ENCODE assay signal across 10 mouse cellular contexts in the genomic region with DNA sequence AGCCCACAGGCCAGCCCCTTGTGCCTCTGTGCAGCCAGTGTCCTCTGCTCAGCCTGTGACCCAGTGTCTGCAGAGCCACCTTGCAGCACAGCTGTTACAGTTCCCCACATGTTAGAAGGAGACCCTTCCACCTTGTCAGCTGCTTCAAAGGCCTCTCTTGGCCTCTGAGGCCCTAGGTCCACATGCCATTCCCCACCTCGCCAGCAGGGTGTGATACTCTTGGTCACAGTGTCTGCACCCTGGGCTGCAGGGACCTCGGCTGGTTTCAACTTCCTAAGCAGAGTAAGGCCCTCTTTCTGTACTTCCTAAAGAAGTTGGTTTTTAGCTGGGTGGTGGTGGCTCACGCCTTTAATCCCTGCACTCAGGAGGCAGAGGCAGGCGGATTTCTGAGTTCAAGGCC. TPM values are rescaled to one million over a fixed set of nuclear protein-coding genes. Genes with fewer than 3 reads are reported as not detected.
A peak's percentile ranks its signal among the peaks of the same experiment; 100 is the strongest.
DNase-seq lines count a peak whose midpoint lies in the region; ATAC-seq and TF ChIP-seq lines count a peak whose summit lies in the region.
"Had no signal": no experiment of that assay in that cellular context is flagged by ENCODE, and none has a peak within 500 bp of the region (broad histone marks: within the 10 kb centered on the region; RNA-seq: fewer than 3 reads in every experiment).

No protein-coding gene starts in this region.

- H3K27me3 ChIP-seq in liver, embryonic 11.5 days (replicated peaks; ENCODE audit: control insufficient read depth, insufficient read depth, low read length) = no peaks in the 10 kb centered on the region

- intact Hi-C loops in gastrocnemius, adult 2 months (cut with DNase I) = loop anchor here (10.0 kb wide), 1 partner anchor 204 kb away; no protein-coding TSS in a partner anchor
- intact Hi-C loops in left cerebral cortex, postnatal 25 days (cut with DNase I) = no loop called here

- peak; percentile 59 for TF ChIP-seq CTCF in gastrocnemius, adult 2 months (IDR thresholded peaks at IDR 0.05)

- no peak overlapping the region for H3K27ac ChIP-seq in gastrocnemius, adult 2 months
- no peak overlapping the region for H3K27ac ChIP-seq in liver, embryonic 11.5 days (ENCODE audit: low read depth, low read length)

- peak; percentile 51 for DNase-seq in gastrocnemius, adult 2 months
- no peak for DNase-seq in gastrocnemius, adult 18-20 months (ENCODE audit: low spot score)
- peak; percentile 80 for DNase-seq in A20 (ENCODE audit: low read depth, low spot score)
- peak; percentile 47 to 60 for DNase-seq in adrenal gland, postnatal 36 days
- no peak for DNase-seq in liver, embryonic 11.5 days (ENCODE audit: low spot score)
- DNase-seq in spleen, adult 12 weeks (ENCODE audit: low spot score) = peak; percentile 31
- no peak for DNase-seq in left cerebral cortex, postnatal 25 days (ENCODE audit: low spot score in 2 of 2)
- DNase-seq in cerebellum, postnatal 36 days = no peak

- H3K4me3 ChIP-seq in gastrocnemius, adult 2 months = no peak overlapping the region
- no peak overlapping the region for H3K4me3 ChIP-seq in liver, embryonic 11.5 days (ENCODE audit: low read depth, low read length)

- ATAC-seq in liver, embryonic 11.5 days (replicated peaks; ENCODE audit: low FRiP score) = peak; percentile 44; the same call in 1 of the 2 replicates

- H3K4me1 ChIP-seq in liver, embryonic 11.5 days (replicated peaks; ENCODE audit: control insufficient read depth, insufficient read depth, low read length) = peaks cover 23% of the 10 kb centered on the region

- 38% methylated on average over 4 of the region's 4 CpGs for WGBS in liver, embryonic 11.5 days

- H3K36me3 ChIP-seq in liver, embryonic 11.5 days (ENCODE audit: control insufficient read depth, insufficient read depth, low read length) = no peaks in the 10 kb centered on the region

- no peaks in the 10 kb centered on the region for H3K9me3 ChIP-seq in liver, embryonic 11.5 days (ENCODE audit: control insufficient read depth, low read length)

- H3K9ac ChIP-seq in liver, embryonic 11.5 days (ENCODE audit: low read depth, low read length) = no peak overlapping the region

- H3K4me2 ChIP-seq in liver, embryonic 11.5 days = no peak overlapping the region

RNA-seq across cellular contexts. Expression of a gene that starts 13.0 kb away (rescaled TPM):
- total RNA-seq in gastrocnemius, adult 2 months (2021) = 10 to 100 TPM; 25.6 to 27.3 TPM
- 10 to 100 TPM; 20.1 to 23.1 TPM for total RNA-seq in gastrocnemius, adult 18-20 months (2021)
- total RNA-seq in adrenal gland, postnatal 36 days (2021) = 10 to 100 TPM; 38.1 to 39.9 TPM
- 21.7 and 24.3 TPM in 2 replicates for polyA plus RNA-seq in liver, embryonic 11.5 days (2014; fragmentation: Nextera tagmentation; extraction: Ambion mirVana)
- total RNA-seq in left cerebral cortex, postnatal 25 days (2021) = 10 to 100 TPM; 70.0 to 74.4 TPM

RNA-seq across cellular contexts. Expression of a gene that starts 35.8 kb away (rescaled TPM):
- 1 to 10 TPM; 1.3 to 2.1 TPM for total RNA-seq in gastrocnemius, adult 2 months (2021)
- total RNA-seq in gastrocnemius, adult 18-20 months (2021) = under 1 TPM; 0.19 to 0.23 TPM
- 1 to 10 TPM; 5.9 to 9.4 TPM for total RNA-seq in adrenal gland, postnatal 36 days (2021)
- 172 and 182 TPM in 2 replicates for polyA plus RNA-seq in liver, embryonic 11.5 days (2014; fragmentation: Nextera tagmentation; extraction: Ambion mirVana)
- 1 to 10 TPM in 1 of 2 experiments, under 1 TPM in 1; 0.69 to 1.1 TPM for total RNA-seq in left cerebral cortex, postnatal 25 days (2021)

RNA-seq across cellular contexts. Expression of a gene that starts 38.8 kb away (rescaled TPM):
- not detected for total RNA-seq in gastrocnemius, adult 2 months (2021)
- total RNA-seq in gastrocnemius, adult 18-20 months (2021) = not detected
- total RNA-seq in adrenal gland, postnatal 36 days (2021) = not detected
- polyA plus RNA-seq in liver, embryonic 11.5 days (2014; fragmentation: Nextera tagmentation; extraction: Ambion mirVana) = not detected in 2 replicates
- total RNA-seq in left cerebral cortex, postnatal 25 days (2021) = not detected
- total RNA-seq: adrenal gland, adult 18-20 months; heart, postnatal 36 days had no signal

RNA-seq across cellular contexts. Expression of a gene that starts 46.2 kb away (rescaled TPM):
- 10 to 100 TPM; 42.4 to 75.0 TPM for total RNA-seq in gastrocnemius, adult 2 months (2021)
- 10 to 100 TPM; 32.4 to 50.3 TPM for total RNA-seq in gastrocnemius, adult 18-20 months (2021)
- 100 to 1,000 TPM in 1 of 2 experiments, 10 to 100 TPM in 1; 51.4 to 106 TPM for total RNA-seq in adrenal gland, postnatal 36 days (2021)
- 48.4 and 53.7 TPM in 2 replicates for polyA plus RNA-seq in liver, embryonic 11.5 days (2014; fragmentation: Nextera tagmentation; extraction: Ambion mirVana)
- total RNA-seq in left cerebral cortex, postnatal 25 days (2021) = 10 to 100 TPM in 1 of 2 experiments, 1 to 10 TPM in 1; 7.6 to 10.3 TPM

Comparison
In these comparisons a context has a peak if more than half of its experiments do, and no peak if none do; other contexts are left out.
1. DNase-seq: peak in gastrocnemius, adult 2 months (single experiment), A20 (single experiment), adrenal gland, postnatal 36 days (2 of 2) and spleen, adult 12 weeks (single experiment); none in gastrocnemius, adult 18-20 months (single experiment), liver, embryonic 11.5 days (single experiment), left cerebral cortex, postnatal 25 days (0 of 2) and cerebellum, postnatal 36 days (0 of 2).